Mouse (Mus musculus) adipose tissue, adult 10 weeks (tissue): ENCODE results near the gene Tnfaip1. TPM values are rescaled to one million over a fixed set of nuclear protein-coding genes. Genes with fewer than 3 reads are reported as not detected.

Experiments
- polyA plus RNA-seq: library from polyadenylated mRNA; stranded (reverse); fragments of 350-450 nt; fragmentation: Illumina TruSeq; extraction: RNeasy Lipid Tissue Mini Kit (QIAGEN cat#74804); gene quantifications from one replicate; pipeline ENCODE4 v1.2.3, GENCODE M21; 2014; ENCODE audit warnings: low read depth, low replicate concordance

Gene Tnfaip1
- 35.8 TPM for polyA plus RNA-seq

GRCm38 (mm10) chr11:78536080-78536689, at the start of gene Tnfaip1, which contains the start of gene Ift20:
Tnfaip1 (minus strand) TSS chr11:78536332.
Ift20 (plus strand) TSS chr11:78536361.

GRCm38 (mm10) chr11:78550168-78551058, 14.3 kb upstream of the Tnfaip1 start, which contains the start of gene Tmem97:
Tmem97 (minus strand) TSS chr11:78550777.

GRCm38 (mm10) chr11:78512025-78512957, 23.8 kb downstream of the Tnfaip1 start, which contains the start of the genes Tmem199 and Poldip2:
Tmem199 (minus strand) TSS chr11:78512172.
Poldip2 (plus strand) TSS chr11:78512193.

GRCm38 (mm10) chr11:78502909-78503650, 33.1 kb downstream of the Tnfaip1 start, which contains the start of gene Sebox:
Sebox (plus strand) TSS chr11:78503447.

GRCm38 (mm10) chr11:78499004-78499403, 37.1 kb downstream of the Tnfaip1 start, which contains the start of gene Vtn:
Vtn (plus strand) TSS chr11:78499091.

GRCm38 (mm10) chr11:78497544-78498522, 38.3 kb downstream of the Tnfaip1 start, which contains the start of gene Sarm1:
Sarm1 (minus strand) TSS chr11:78497754.

Other genes with a start within 250 kb of the Tnfaip1 start
- 0.19 TPM for gene BC030499, start 245.5 kb downstream of the Tnfaip1 start, polyA plus RNA-seq
- 2.7 TPM for gene Spag5, start 234.8 kb downstream of the Tnfaip1 start, polyA plus RNA-seq
- 41.4 TPM for gene Aldoc, start 213.4 kb downstream of the Tnfaip1 start, polyA plus RNA-seq
- 34.6 TPM for gene Pigs, start 207.9 kb downstream of the Tnfaip1 start, polyA plus RNA-seq
- gene Unc119, start 192.8 kb downstream of the Tnfaip1 start, polyA plus RNA-seq = 34.6 TPM
- not detected for gene Foxn1, start 149.8 kb downstream of the Tnfaip1 start, polyA plus RNA-seq
- 7.7 TPM for gene Slc13a2, start 114.1 kb downstream of the Tnfaip1 start, polyA plus RNA-seq
- 25.6 TPM for gene Slc46a1, start 70.6 kb downstream of the Tnfaip1 start, polyA plus RNA-seq
- 2.2 TPM for gene Sarm1, start 38.6 kb downstream of the Tnfaip1 start, polyA plus RNA-seq
- gene Vtn, start 37.2 kb downstream of the Tnfaip1 start, polyA plus RNA-seq = 12.6 TPM
- not detected for gene Sebox, start 32.9 kb downstream of the Tnfaip1 start, polyA plus RNA-seq
- gene Tmem199, start 24.2 kb downstream of the Tnfaip1 start, polyA plus RNA-seq = 31.0 TPM
- gene Poldip2, start 24.1 kb downstream of the Tnfaip1 start, polyA plus RNA-seq = 77.7 TPM
- 127 TPM for gene Ift20, start within 50 bp of the Tnfaip1 start, polyA plus RNA-seq
- 38.0 TPM for gene Tmem97, start 14.4 kb upstream of the Tnfaip1 start, polyA plus RNA-seq
- gene Nlk, start 161.0 kb upstream of the Tnfaip1 start, polyA plus RNA-seq = 21.9 TPM
- gene Ccnq, start 215.4 kb upstream of the Tnfaip1 start, polyA plus RNA-seq = 17.7 TPM